ENCODE assay signal across 10 mouse cellular contexts in the genomic region with DNA sequence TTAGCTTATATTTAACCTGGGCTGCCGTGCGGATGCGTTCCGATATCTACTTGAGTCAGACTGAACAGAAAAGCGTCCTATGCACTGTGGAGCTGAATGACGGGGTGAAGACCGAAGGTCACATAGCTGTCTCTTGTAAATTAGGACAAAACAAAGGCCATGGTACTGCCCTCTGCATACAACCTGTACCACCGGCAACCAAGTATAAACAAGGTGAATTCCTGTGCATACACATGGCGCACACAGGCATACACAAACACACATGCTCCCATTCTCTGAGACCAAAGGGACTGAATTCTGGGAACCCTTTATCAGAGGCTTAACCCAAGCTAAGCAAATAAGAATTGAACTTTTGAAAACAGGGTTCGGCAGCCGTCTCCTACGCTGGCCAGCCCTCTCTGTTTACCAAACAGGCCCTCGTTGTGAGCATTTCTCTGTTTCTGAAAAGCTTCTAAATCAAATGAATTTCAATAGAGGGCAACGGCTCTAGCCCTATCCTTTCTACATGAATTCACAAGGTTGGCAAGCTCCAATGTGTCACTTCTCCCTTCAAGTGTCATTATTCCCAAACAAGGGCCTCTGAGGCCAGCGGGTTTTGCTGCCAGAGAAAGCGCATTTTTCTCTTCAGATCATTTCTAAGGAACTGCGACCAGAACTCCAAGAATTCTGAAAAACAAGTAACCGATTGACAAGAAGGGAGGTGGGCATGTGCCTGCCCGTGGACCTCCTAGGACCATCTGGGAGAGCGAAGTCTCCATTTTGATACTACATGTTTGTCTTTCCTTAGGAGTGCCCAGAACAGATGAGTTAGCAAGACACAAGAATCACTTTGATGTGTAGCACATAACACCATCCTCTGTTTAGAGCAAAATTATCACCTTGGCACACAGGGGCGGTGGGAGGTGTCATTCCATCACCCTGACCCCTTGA. TPM values are rescaled to one million over a fixed set of nuclear protein-coding genes. Genes with fewer than 3 reads are reported as not detected.
A peak's percentile ranks its signal among the peaks of the same experiment; 100 is the strongest.
DNase-seq lines count a peak whose midpoint lies in the region; ATAC-seq lines count a peak whose summit lies in the region.
"Had no signal": no experiment of that assay in that cellular context is flagged by ENCODE, and none has a peak within 500 bp of the region (broad histone marks: within the 10 kb centered on the region; RNA-seq: fewer than 3 reads in every experiment).

No protein-coding gene starts in this region.

- DNase-seq in hindbrain, embryonic 10.5 days (ENCODE audit: low spot score) = no peak
- DNase-seq in right cerebral cortex, adult 18-20 months = peak; percentile 20
- DNase-seq in right cerebral cortex, postnatal 4 days = no peak
- no peak for DNase-seq in thymus, postnatal 10 days (ENCODE audit: low spot score in 2 of 2)
- DNase-seq in heart, adult 18-20 months = no peak
- DNase-seq: kidney, adult 9 months had no signal

- H3K4me2 ChIP-seq in hindbrain, embryonic 13.5 days = no peak overlapping the region
- H3K4me2 ChIP-seq in liver, embryonic 16.5 days (ENCODE audit: low read depth, low read length) = peak overlapping the region; percentile 22; the same call in 1 of the 2 replicates
- H3K4me2 ChIP-seq: heart, embryonic 15.5 days had no signal

- peaks cover 51% of the 10 kb centered on the region for H3K4me1 ChIP-seq in hindbrain, embryonic 13.5 days (replicated peaks)
- H3K4me1 ChIP-seq in hindbrain, embryonic 10.5 days (replicated peaks) = peaks cover 46% of the 10 kb centered on the region
- H3K4me1 ChIP-seq in liver, embryonic 16.5 days (ENCODE audit: control insufficient read depth, low read depth, low read length) = peaks cover 3% of the 10 kb centered on the region; the same call in 1 of the 2 replicates

- no peak overlapping the region for H3K9ac ChIP-seq in hindbrain, embryonic 13.5 days
- H3K9ac ChIP-seq in liver, embryonic 16.5 days (ENCODE audit: low read depth, low read length) = no peak overlapping the region
- H3K9ac ChIP-seq: heart, embryonic 15.5 days had no signal

- H3K9me3 ChIP-seq in hindbrain, embryonic 13.5 days = no peaks in the 10 kb centered on the region
- H3K9me3 ChIP-seq in hindbrain, embryonic 10.5 days = no peaks in the 10 kb centered on the region
- no peaks in the 10 kb centered on the region for H3K9me3 ChIP-seq in liver, embryonic 16.5 days (replicated peaks; ENCODE audit: control insufficient read depth, low read length)
- H3K9me3 ChIP-seq: heart, embryonic 15.5 days had no signal

- H3K4me3 ChIP-seq in hindbrain, embryonic 13.5 days = no peak overlapping the region
- H3K4me3 ChIP-seq in hindbrain, embryonic 10.5 days = no peak overlapping the region
- H3K4me3 ChIP-seq in liver, embryonic 16.5 days (ENCODE audit: low read depth, low read length) = no peak overlapping the region
- H3K4me3 ChIP-seq: heart, embryonic 15.5 days had no signal

- WGBS in hindbrain, embryonic 13.5 days = 66% methylated on average over 21 of the region's 21 CpGs
- 78% methylated on average over 21 of the region's 21 CpGs for WGBS in hindbrain, embryonic 10.5 days
- 72% methylated on average over 21 of the region's 21 CpGs for WGBS in liver, embryonic 16.5 days (ENCODE audit: insufficient replicate concordance)

- peaks cover 47% of the 10 kb centered on the region for H3K36me3 ChIP-seq in hindbrain, embryonic 13.5 days
- H3K36me3 ChIP-seq in hindbrain, embryonic 10.5 days = peaks cover 91% of the 10 kb centered on the region
- 0 out of 2 replicates have a peak, but pooled peaks cover 4% of the 10 kb centered on the region for H3K36me3 ChIP-seq in liver, embryonic 16.5 days (ENCODE audit: control insufficient read depth, insufficient read depth)

- H3K27ac ChIP-seq in hindbrain, embryonic 13.5 days = peak overlapping the region; percentile 13; the same call in 1 of the 2 replicates
- no peak overlapping the region for H3K27ac ChIP-seq in hindbrain, embryonic 10.5 days
- H3K27ac ChIP-seq in liver, embryonic 16.5 days (ENCODE audit: low read length) = 0 out of 2 replicates have a peak overlapping the region, but pooled peaks have one; percentile 5
- H3K27ac ChIP-seq: heart, embryonic 15.5 days had no signal

- H3K27me3 ChIP-seq in hindbrain, embryonic 13.5 days = no peaks in the 10 kb centered on the region
- H3K27me3 ChIP-seq in hindbrain, embryonic 10.5 days (ENCODE audit: insufficient read depth, poor library complexity, severe bottlenecking) = no peaks in the 10 kb centered on the region
- no peaks in the 10 kb centered on the region for H3K27me3 ChIP-seq in liver, embryonic 16.5 days (ENCODE audit: control insufficient read depth, insufficient read depth, low read depth, low read length)
- H3K27me3 ChIP-seq: heart, embryonic 15.5 days had no signal

- peak; percentile 58; the same call in 1 of the 2 replicates for ATAC-seq in hindbrain, embryonic 13.5 days (ENCODE audit: low FRiP score)
- ATAC-seq in liver, embryonic 16.5 days (ENCODE audit: low read depth) = peak; percentile 69
- no peak for ATAC-seq in megakaryocyte, adult 5-6 weeks (ENCODE audit: poor library complexity, severe bottlenecking)

RNA-seq across cellular contexts. Expression of a gene that starts 42.6 kb away (rescaled TPM):
- 154 and 158 TPM in 2 replicates for polyA plus RNA-seq in hindbrain, embryonic 13.5 days (2015; fragmentation: Nextera tagmentation; extraction: Ambion mirVana)
- polyA plus RNA-seq in hindbrain, embryonic 10.5 days (2016; fragmentation: Nextera tagmentation; extraction: Ambion mirVana) = 109 and 113 TPM in 2 replicates
- polyA plus RNA-seq in liver, embryonic 16.5 days (2015; fragmentation: Nextera tagmentation; extraction: Ambion mirVana) = 12.3 and 13.4 TPM in 2 replicates
- 58.7 and 69.9 TPM in 2 replicates for total RNA-seq in megakaryocyte, adult 5-6 weeks (2015)
- 43.8 and 48.4 TPM in 2 replicates for total RNA-seq in megakaryocyte, adult 5-6 weeks (2017)
- total RNA-seq in heart, adult 18-20 months (2021) = 10 to 100 TPM in 1 of 2 experiments, 1 to 10 TPM in 1; 5.9 to 13.3 TPM
